Mouse (Mus musculus) neural tube, embryonic 13.5 days (tissue): ENCODE data around the gene Rras. TPM values are rescaled to one million over a fixed set of nuclear protein-coding genes. Genes with fewer than 3 reads are reported as not detected.

Experiments used
- ATAC-seq: fragments of 200-750 bp; cut with Nextera tagmentation; 2 replicates; pipeline ENCODE4 v1.8.0; 2017; ENCODE audit warnings: low read depth, mild to moderate bottlenecking, moderate TSS enrichment, moderate library complexity
- H3K27ac ChIP-seq: fragments of 300-500 bp; sonication (generic); replicated peaks from 2 replicates; pipeline ENCODE4 v1.5.1; 2015; ENCODE audit warnings: moderate library complexity, mild to moderate bottlenecking, inconsistent platforms
- H3K27me3 ChIP-seq: fragments of 300-500 bp; sonication (generic); 2 replicates; pipeline ENCODE4 v1.6.1; 2015; ENCODE audit warnings: mild to moderate bottlenecking, inconsistent platforms
- H3K36me3 ChIP-seq: fragments of 300-500 bp; sonication (generic); 2 replicates; pipeline ENCODE4 v1.6.1; 2015; ENCODE audit warnings: mild to moderate bottlenecking, inconsistent platforms
- H3K4me1 ChIP-seq: fragments of 300-500 bp; sonication (generic); replicated peaks from 2 replicates; pipeline ENCODE4 v1.6.1; 2015; ENCODE audit warnings: inconsistent platforms
- H3K4me2 ChIP-seq: fragments of 300-500 bp; sonication (generic); 2 replicates; pipeline ENCODE4 v1.6.1; 2015; ENCODE audit warnings: inconsistent platforms, mild to moderate bottlenecking, moderate library complexity
- H3K4me3 ChIP-seq: fragments of 300-500 bp; sonication (generic); 2 replicates; pipeline ENCODE4 v1.5.1; 2015; ENCODE audit warnings: mild to moderate bottlenecking, inconsistent platforms
- H3K9ac ChIP-seq: fragments of 300-500 bp; sonication (generic); 2 replicates; pipeline ENCODE4 v1.6.1; 2015; ENCODE audit warnings: moderate library complexity, mild to moderate bottlenecking, inconsistent platforms
- H3K9me3 ChIP-seq: fragments of 300-500 bp; sonication (generic); 2 replicates; pipeline ENCODE4 v1.6.1; 2016; ENCODE audit warnings: inconsistent platforms
- WGBS: fragments of 180-500 bp; shearing (Covaris S2); methylation state at CpG from one replicate; pipeline ENCODE4 v1.1.7; 2015; 5-methylcytosine and 5-hydroxymethylcytosine counted together
- polyA plus RNA-seq: library from polyadenylated mRNA; unstranded; fragments of >200 nt; fragmentation: Nextera tagmentation; extraction: Ambion mirVana; gene quantifications from 2 replicates; pipeline ENCODE4 v1.2.1, GENCODE M21; 2015

Gene Rras
- polyA plus RNA-seq, 1 experiment from 2014 or later: 15.0 TPM

DNA sequence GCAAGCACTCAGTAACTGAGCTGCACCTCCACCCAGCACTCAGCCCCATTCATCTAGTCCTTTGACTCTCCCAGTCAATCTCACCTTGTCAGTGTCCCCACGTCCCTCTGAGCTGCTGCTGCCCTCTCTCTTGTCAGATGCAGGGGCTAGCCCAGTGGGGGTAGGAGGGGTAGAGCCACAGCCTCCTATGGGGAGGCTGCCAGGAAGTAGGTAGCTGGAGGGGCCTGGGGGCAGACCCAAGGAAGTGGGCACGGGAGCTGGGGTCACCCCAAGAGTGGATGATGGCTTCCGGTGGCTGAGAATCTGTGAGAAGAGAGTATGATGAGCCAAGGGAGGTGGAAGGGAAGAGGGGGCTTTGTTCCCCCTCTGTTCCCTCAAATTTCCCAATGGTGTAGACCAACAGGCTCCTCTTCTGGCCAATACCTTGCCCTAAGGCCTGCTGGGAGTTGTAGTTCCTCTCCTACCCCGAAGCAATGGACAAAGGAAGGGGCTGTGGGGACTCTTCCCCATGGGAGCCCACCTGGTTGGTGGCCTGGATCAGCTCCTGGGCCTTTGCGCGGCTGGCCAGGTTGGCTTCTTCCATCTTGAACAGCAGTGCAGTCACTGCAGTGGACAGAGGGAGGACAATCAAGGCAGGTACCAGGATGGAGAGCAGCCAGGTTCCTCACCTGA, 12.3 kb upstream of the Rras start:
- no peaks in the 10 kb centered on the region for H3K9me3 ChIP-seq
- H3K4me2 ChIP-seq: no peak overlapping the region
- H3K36me3 ChIP-seq: peaks cover 99% of the 10 kb centered on the region
- no peaks in the 10 kb centered on the region for H3K27me3 ChIP-seq
- H3K27ac ChIP-seq: no peak overlapping the region
- no peak overlapping the region for H3K9ac ChIP-seq
- 95% methylated on average over 6 of the region's 6 CpGs for WGBS
- H3K4me3 ChIP-seq: no peak overlapping the region
- ATAC-seq: no peak
- H3K4me1 ChIP-seq: no peaks in the 10 kb centered on the region; the same call in 1 of the 2 replicates

DNA sequence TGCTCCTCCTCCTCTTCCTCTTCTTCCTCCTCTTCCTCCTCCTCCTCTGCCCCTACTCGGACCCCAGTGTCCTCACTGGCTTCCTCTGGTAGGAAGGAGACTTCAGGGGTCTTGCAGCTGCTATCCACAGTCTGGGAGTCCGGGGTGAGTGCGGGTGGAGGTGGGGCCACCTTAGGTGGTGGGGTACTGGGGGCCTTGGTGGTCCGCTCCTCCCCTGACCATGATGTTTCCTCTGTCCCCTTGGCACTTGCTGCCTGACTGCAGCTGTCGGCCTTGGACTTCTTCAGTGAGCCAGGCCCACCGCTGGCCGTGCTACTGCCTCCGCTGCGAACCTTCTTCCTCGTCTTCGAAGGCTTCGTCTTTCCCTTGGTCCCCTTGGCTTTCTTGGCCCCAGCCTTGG, 11.3 kb upstream of the Rras start:
- Histone ChIP-seq H3K4me1 (no peaks in the 10 kb centered on the region), H3K27me3 (no peaks in the 10 kb centered on the region), H3K27ac (no peak overlapping the region), H3K9me3 (no peaks in the 10 kb centered on the region), H3K4me2 (no peak overlapping the region), H3K36me3 (peaks cover 98% of the 10 kb centered on the region), H3K4me3 (no peak overlapping the region), H3K9ac (no peak overlapping the region)
- WGBS: 95% methylated on average over 12 of the region's 12 CpGs
- no peak for ATAC-seq

DNA sequence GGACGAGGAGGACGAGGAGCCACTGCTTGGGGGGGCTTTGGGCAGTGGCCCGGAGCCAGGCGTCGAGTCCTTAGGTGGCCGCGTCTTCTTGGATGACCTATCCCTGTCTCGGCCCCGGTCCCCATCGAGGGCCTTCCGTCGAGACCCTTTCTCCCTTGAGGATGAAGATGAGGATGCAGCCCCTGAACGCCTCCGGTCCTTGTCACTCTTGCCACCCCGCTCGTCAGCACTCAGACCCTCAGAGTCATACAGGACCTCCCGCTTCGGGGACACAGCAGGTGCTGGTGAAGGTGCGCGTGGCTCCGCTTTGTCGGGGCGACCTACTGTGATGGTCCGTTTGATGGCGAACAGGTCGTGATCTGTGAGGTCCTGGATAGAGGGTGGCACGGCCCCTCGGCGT, 10.6 kb upstream of the Rras start:
- Histone ChIP-seq H3K9me3 (no peaks in the 10 kb centered on the region), H3K4me1 (no peaks in the 10 kb centered on the region), H3K9ac (no peak overlapping the region), H3K27me3 (no peaks in the 10 kb centered on the region), H3K36me3 (peaks cover 98% of the 10 kb centered on the region), H3K4me2 (no peak overlapping the region), H3K4me3 (no peak overlapping the region), H3K27ac (no peak overlapping the region)
- WGBS: 96% methylated on average over 29 of the region's 29 CpGs
- ATAC-seq: no peak

DNA sequence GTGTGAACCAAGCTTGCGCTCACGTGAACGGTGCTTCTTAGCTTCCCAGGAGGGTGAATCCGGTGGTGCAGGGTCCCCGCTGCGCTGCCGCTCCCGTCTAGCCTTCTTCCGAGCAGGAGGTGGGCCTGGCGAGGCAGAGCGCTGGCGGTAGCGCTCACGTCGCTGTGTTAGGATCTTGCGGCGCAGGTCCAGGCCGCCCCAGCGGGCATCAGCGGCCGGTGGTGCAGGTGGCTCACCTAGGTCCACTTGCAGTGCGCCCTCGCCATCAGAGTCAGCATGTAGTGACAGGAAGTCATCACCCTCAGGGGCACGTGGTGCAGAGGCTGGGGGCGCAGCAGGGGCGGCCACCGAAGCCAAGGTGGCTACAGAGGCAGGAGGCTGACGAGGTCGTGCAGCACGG, 9.9 kb upstream of the Rras start:
- WGBS: 95% methylated on average over 30 of the region's 30 CpGs
- Histone ChIP-seq H3K27me3 (no peaks in the 10 kb centered on the region), H3K27ac (no peak overlapping the region), H3K4me2 (no peak overlapping the region), H3K9ac (no peak overlapping the region), H3K9me3 (no peaks in the 10 kb centered on the region), H3K4me1 (peaks cover under 1% of the 10 kb centered on the region; the same call in 1 of the 2 replicates), H3K4me3 (no peak overlapping the region), H3K36me3 (peaks cover 98% of the 10 kb centered on the region)
- no peak for ATAC-seq

DNA sequence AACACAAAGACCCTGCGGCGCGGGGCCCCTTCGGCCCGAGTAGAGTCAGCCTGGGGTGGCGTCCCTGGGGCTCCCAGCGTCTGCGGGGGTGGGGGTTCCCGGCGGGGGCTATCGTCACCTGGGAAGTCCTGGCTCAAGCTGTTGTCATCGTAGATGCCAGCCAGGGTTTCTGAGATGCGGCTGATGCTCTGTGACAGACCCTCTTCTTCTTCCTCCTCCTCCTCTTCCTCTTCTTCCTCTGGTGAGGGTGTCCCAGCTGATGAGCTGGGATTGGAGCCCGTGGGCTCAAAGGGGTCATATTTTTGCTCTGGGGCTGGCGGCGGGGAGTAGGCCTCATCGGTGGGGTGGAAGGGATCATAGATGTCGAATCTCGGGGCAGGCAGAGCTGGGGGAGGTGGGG, 9.3 kb upstream of the Rras start:
- ATAC-seq: no peak
- 95% methylated on average over 19 of the region's 19 CpGs for WGBS
- Histone ChIP-seq H3K9me3 (no peaks in the 10 kb centered on the region), H3K4me1 (peaks cover 6% of the 10 kb centered on the region; the same call in 1 of the 2 replicates), H3K27ac (no peak overlapping the region), H3K36me3 (peaks cover 98% of the 10 kb centered on the region), H3K4me2 (no peak overlapping the region), H3K4me3 (no peak overlapping the region), H3K9ac (no peak overlapping the region), H3K27me3 (no peaks in the 10 kb centered on the region)

DNA sequence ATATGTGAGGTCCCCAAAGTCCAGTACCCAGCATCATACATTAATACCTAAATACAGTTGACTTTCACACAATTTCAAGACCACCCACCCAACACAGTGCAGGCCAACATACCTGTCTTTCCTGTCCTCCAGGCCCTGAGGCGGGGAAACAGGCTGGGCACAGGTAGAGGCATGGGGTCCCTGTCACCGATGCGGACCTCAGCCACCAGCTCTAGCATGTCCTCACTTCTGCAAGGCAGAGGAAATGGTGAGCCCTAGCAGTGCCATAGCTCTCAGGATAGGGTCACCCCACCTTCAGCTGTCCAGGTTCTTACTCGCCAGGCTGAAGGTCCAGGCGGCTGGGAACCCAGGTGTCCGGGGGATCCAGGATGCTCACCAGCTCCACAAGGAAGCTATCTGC, 5.8 kb upstream of the Rras start:
- H3K9ac ChIP-seq: no peak overlapping the region
- H3K4me2 ChIP-seq: no peak overlapping the region
- H3K27me3 ChIP-seq: no peaks in the 10 kb centered on the region
- WGBS: 98% methylated on average over 6 of the region's 6 CpGs
- peaks cover 65% of the 10 kb centered on the region for H3K36me3 ChIP-seq
- H3K4me1 ChIP-seq: peaks cover 31% of the 10 kb centered on the region
- H3K27ac ChIP-seq: no peak overlapping the region
- ATAC-seq: no peak
- H3K9me3 ChIP-seq: no peaks in the 10 kb centered on the region
- H3K4me3 ChIP-seq: no peak overlapping the region

DNA sequence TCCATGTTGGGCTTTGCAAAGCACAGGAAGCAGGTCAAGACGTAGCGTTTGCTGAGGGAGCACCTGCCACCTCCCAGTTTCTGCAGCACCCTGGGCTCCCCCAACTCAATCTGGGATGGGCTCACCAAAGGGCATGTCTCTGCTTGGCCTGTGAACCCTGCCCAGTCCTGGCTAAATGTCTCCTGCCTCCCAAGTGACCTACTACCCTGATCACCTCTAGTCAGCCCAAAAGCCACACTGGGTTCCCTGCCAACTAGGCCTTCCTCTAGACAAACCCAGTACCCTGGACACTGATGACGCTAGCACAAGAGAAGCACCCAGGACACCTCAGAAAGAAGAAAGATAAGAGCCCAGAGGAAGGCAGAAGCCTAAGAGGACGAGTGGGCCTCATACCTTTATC, 4.9 kb upstream of the Rras start:
- Histone ChIP-seq H3K4me1 (peaks cover 39% of the 10 kb centered on the region), H3K4me2 (no peak overlapping the region), H3K27me3 (no peaks in the 10 kb centered on the region), H3K4me3 (no peak overlapping the region), H3K9me3 (no peaks in the 10 kb centered on the region), H3K9ac (no peak overlapping the region), H3K27ac (no peak overlapping the region), H3K36me3 (peaks cover 57% of the 10 kb centered on the region)
- no peak for ATAC-seq
- WGBS: 91% methylated on average over 4 of the region's 4 CpGs

DNA sequence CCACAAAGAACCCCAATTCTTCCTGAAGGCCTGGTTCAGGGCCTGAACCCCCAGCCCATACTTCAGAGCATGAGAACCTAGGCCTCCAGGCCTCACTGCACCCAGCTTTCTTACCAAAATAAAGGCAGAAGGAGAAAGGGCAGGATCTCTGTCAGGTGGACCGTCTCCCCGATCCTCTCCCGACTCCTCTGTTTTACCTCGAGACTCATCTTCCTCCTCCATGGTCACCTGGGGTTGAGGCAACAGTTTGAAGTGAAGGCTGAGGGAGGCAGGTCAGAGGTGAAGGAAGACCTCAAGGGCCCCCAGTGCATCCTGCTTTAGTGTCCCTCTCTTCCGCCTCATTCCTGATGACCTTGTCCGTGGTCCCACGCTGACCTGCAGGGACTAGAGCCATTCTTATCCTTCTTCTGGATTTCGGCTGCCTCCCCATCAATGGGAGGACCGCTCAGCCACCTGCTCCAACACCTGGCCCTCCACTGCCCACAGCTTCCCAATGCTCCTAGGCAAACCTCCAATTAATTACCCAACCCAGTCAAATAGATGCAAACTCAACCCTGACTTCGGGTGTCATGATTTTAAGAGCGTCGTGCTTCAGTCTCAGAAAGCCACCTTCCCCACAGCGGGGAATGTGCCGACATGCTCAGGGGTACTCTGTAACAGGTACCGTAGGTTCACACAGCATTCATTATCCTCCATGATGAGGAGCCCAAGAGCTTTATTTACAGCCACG, 4.2 kb upstream of the Rras start:
- Histone ChIP-seq H3K36me3 (peaks cover 50% of the 10 kb centered on the region), H3K4me2 (no peak overlapping the region)
- 94% methylated on average over 16 of the region's 16 CpGs for WGBS

DNA sequence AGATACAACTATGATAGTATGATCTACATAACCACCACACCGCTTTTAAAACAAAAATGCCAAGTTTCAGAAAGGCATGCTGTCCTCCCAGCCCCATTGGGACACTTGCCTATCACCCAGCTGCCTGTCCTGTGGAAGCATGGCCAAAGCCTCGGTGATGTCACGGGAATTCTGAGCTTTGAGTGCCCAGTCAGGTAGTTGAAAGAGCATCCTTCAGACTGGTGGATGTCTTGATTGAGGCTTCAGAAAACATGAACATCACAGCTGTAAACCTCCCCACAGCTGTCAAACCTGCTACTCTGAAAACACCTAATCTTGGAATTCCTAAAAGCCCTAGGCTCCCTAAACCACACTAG, 3.7 kb upstream of the Rras start:
- WGBS: 96% methylated on average over 3 of the region's 3 CpGs
- Histone ChIP-seq H3K9ac (no peak overlapping the region), H3K36me3 (peaks cover 44% of the 10 kb centered on the region), H3K27me3 (no peaks in the 10 kb centered on the region), H3K27ac (no peak overlapping the region), H3K4me3 (no peak overlapping the region), H3K9me3 (no peaks in the 10 kb centered on the region), H3K4me1 (peaks cover 50% of the 10 kb centered on the region), H3K4me2 (peak overlapping the region; percentile 77; the same call in 1 of the 2 replicates)
- ATAC-seq: no peak

More for the DNA sequence above, 4.2 kb upstream of the Rras start:
- no peaks in the 10 kb centered on the region for H3K9me3 ChIP-seq
- no peak overlapping the region for H3K9ac ChIP-seq
- H3K27ac ChIP-seq: no peak overlapping the region
- ATAC-seq: no peak
- no peaks in the 10 kb centered on the region for H3K27me3 ChIP-seq
- no peak overlapping the region for H3K4me3 ChIP-seq
- H3K4me1 ChIP-seq: peaks cover 45% of the 10 kb centered on the region

DNA sequence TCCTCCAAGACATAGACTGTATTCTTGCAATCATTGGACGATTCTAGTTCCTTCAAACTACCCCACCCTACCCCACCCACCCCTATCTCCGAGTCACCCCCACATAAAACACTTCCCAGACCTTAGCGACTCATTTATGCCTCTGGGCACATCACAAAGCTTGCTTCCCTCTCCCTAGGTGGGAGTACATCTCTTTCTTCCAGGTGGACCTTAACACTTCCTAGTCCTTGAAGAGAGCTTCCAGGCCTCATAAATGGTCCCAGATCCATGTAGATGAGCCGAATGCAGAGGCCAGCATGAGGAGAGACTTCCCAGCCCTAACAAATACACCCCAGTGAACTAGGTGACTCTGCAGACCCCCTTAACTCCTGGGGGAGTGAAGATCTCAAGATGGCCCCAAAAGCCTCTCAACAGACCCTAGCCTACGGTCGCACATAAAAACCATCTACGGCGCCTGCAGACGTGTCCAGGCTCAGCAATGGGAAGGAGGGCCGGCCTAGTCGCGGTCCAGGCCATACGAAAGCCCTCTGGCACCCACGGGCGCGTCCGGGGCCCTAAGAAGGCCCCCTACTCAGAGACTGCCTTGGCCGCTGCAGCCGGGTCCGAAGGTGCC, 2.3 kb upstream of the Rras start:
- peak overlapping the region; percentile 83 for H3K27ac ChIP-seq
- H3K9ac ChIP-seq: peak overlapping the region; percentile 87
- no peaks in the 10 kb centered on the region for H3K27me3 ChIP-seq
- H3K4me1 ChIP-seq: peaks cover 51% of the 10 kb centered on the region
- peak overlapping the region; percentile 77 for H3K4me2 ChIP-seq
- peaks cover 31% of the 10 kb centered on the region for H3K36me3 ChIP-seq
- WGBS: 3% methylated on average over 20 of the region's 20 CpGs
- ATAC-seq: no peak
- peak overlapping the region; percentile 80 for H3K4me3 ChIP-seq
- H3K9me3 ChIP-seq: no peaks in the 10 kb centered on the region

DNA sequence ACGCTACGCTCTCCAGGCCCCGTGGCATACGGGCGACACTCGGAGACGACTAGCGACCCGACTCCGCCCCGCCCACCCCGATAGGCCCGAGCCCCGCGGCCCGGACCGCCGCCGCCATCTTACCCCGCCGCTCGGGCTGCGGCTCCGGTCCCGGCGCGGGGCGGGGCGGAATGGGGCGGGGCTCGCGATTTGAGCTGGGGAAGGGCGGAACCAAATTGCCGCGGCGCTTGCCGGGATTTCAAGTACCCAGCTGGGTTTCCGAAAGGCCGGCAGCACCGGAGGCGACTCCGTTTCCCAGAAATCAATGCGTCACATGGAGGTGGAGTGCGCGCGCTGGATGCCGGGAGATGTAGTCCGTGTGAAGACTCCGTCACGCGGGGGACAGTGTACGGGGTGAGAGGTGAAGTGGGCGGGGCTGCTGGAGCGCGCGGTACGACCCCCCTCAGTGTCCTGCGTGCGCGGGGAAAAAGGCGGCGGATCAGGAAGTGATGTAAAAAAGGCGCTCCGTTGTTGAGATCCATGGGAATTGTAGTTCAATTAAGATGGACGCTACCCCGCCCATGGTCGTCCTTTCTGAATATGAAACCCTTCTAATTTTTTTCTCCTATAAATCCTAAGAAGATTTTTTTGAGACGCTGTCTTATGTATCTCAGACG, 1.7 kb upstream of the Rras start, which contains the start of gene Scaf1:
Gene Scaf1 (minus strand): TSS at position 407 of the 656 bp plus-strand sequence.
- Histone ChIP-seq H3K9ac (peak within 1 kb of the TSS; percentile 87), H3K36me3 (peaks cover 25% of the 10 kb centered on the region), H3K27ac (peak within 1 kb of the TSS; percentile 90), H3K27me3 (no peaks in the 10 kb centered on the region), H3K4me3 (peak within 1 kb of the TSS; percentile 80), H3K4me2 (peak within 1 kb of the TSS; percentile 78), H3K9me3 (no peaks in the 10 kb centered on the region), H3K4me1 (peaks cover 51% of the 10 kb centered on the region)
- ATAC-seq: peak; percentile 94
- WGBS: under 1% methylated on average over 67 of the region's 69 CpGs

DNA sequence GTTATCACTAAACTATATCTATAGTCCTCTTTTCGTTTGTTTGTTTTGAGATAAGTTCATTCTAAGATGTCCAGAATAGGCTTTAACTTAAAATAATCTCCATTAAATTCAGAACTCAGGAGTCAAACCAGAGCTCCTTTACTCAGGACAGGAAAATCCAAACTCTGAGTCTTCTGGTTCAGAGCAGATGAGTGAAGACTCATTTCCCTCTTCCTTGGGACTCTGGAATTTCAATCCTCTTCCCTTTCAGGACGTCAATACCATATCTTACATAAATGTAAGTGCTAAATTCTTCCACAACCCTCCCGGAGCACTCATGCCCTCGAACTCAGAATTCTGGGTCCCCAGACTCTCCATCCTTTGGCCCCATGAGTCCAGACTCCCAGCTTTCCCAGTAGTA, 1.0 kb upstream of the Rras start:
- Histone ChIP-seq H3K4me3 (peak overlapping the region; percentile 80), H3K4me1 (peaks cover 51% of the 10 kb centered on the region), H3K36me3 (peaks cover 19% of the 10 kb centered on the region), H3K27ac (peak overlapping the region; percentile 90), H3K9me3 (no peaks in the 10 kb centered on the region), H3K9ac (peak overlapping the region; percentile 60), H3K4me2 (peak overlapping the region; percentile 78), H3K27me3 (no peaks in the 10 kb centered on the region)
- WGBS: 4% methylated on average over 4 of the region's 4 CpGs
- ATAC-seq: no peak
